Mouse (Mus musculus) kidney, embryonic 16.5 days (tissue): ENCODE results near the gene Gabarapl2. TPM values are rescaled to one million over a fixed set of nuclear protein-coding genes. Genes with fewer than 3 reads are reported as not detected.

Source experiments
- ATAC-seq: fragments of 200-750 bp; cut with Nextera tagmentation; 2 replicates; pipeline ENCODE4 v1.8.0; 2017; ENCODE audit warnings: moderate TSS enrichment; ENCODE audit not compliant: low FRiP score, low TSS enrichment
- H3K27ac ChIP-seq: fragments of 300-500 bp; sonication (generic); 2 replicates; pipeline ENCODE4 v1.5.1; 2014; ENCODE audit warnings: low read length
- H3K27me3 ChIP-seq: fragments of 300-500 bp; sonication (generic); 2 replicates; pipeline ENCODE4 v1.6.1; 2014; ENCODE audit warnings: low read length, control low read depth, mixed read lengths; ENCODE audit not compliant: insufficient read depth
- H3K36me3 ChIP-seq: fragments of 300-500 bp; sonication (generic); 2 replicates; pipeline ENCODE4 v1.6.1; 2014; ENCODE audit warnings: low read length, control low read depth, mixed read lengths; ENCODE audit not compliant: insufficient read depth
- H3K4me1 ChIP-seq: fragments of 300-500 bp; sonication (generic); 2 replicates; pipeline ENCODE4 v1.6.1; 2014; ENCODE audit warnings: low read length, control low read depth, mixed read lengths; ENCODE audit not compliant: insufficient read depth
- H3K4me2 ChIP-seq: fragments of 300-500 bp; sonication (generic); replicated peaks from 2 replicates; pipeline ENCODE4 v1.6.1; 2014; ENCODE audit warnings: low read depth, low read length
- H3K4me3 ChIP-seq: fragments of 300-500 bp; sonication (generic); 2 replicates; pipeline ENCODE4 v1.5.1; 2014; ENCODE audit warnings: mild to moderate bottlenecking, low read length
- H3K9ac ChIP-seq: fragments of 300-500 bp; sonication (generic); replicated peaks from 2 replicates; pipeline ENCODE4 v1.6.1; 2014; ENCODE audit warnings: low read length
- H3K9me3 ChIP-seq: fragments of 300-500 bp; sonication (generic); 2 replicates; pipeline ENCODE4 v1.6.1; 2016; ENCODE audit warnings: low read length, control low read depth
- WGBS: fragments of 180-500 bp; shearing (Covaris S2); extraction: QIAGEN DNeasy Blood & Tissue Kit; methylation state at CpG from one replicate; pipeline ENCODE4 v1.1.7; 2014; 5-methylcytosine and 5-hydroxymethylcytosine counted together
- polyA plus RNA-seq: library from polyadenylated mRNA; unstranded; fragments of >200 nt; fragmentation: Nextera tagmentation; extraction: Ambion mirVana; gene quantifications from 2 replicates; pipeline ENCODE4 v1.2.1, GENCODE M21; 2015

Gabarapl2 gene
- polyA plus RNA-seq, 1 experiment from 2014 or later, result 202 TPM

DNA sequence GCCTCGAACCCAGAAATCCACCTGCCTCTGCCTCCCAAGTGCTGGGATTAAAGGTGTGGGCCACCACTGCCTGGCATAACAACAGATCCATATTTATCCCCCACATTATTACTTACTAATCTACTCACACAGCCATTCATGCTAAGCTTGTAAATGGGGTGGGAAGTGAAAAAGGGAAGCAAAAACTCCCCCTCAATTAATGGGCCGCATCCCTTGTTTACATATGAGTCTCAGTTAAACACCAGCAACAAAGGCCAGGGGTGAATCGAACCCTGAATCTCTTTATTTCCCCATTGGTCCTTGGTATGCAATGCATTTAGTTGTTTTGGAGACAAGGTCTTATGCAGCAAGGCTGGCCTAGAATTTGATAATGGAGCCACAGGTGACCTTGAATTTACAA, 10.3 kb downstream of the Gabarapl2 start:
- H3K36me3 ChIP-seq, result peaks cover 44% of the 10 kb centered on the region
- no peak for ATAC-seq

DNA sequence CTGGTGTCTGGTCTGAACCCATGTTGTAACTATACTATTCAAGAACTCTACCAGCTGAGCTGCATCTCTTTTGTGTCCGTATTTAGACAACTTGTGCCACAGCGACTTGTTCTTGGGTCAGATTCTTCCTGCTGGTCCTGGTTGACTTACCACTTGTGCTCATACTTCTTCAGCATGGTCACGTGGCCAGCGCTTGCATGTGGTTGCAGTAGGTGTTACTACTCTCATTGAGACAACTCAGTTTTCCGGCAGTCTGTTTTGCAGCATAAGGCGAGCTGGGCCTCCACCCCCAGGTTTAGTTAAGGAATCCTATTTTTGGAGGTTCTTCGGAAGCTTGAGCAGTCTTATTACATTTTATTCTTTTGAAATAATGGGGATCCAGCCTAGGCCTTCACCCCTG, 10.8 kb downstream of the Gabarapl2 start:
- no peak overlapping the region for H3K4me2 ChIP-seq
- H3K36me3 ChIP-seq, result peaks cover 46% of the 10 kb centered on the region
- H3K4me3 ChIP-seq, result no peak overlapping the region
- no peaks in the 10 kb centered on the region for H3K9me3 ChIP-seq
- ATAC-seq, result no peak
- no peak overlapping the region for H3K9ac ChIP-seq
- 92% methylated on average over 7 of the region's 7 CpGs for WGBS
- H3K4me1 ChIP-seq, result no peaks in the 10 kb centered on the region
- no peaks in the 10 kb centered on the region for H3K27me3 ChIP-seq
- no peak overlapping the region for H3K27ac ChIP-seq

More for the DNA sequence above, 10.3 kb downstream of the Gabarapl2 start:
- WGBS, result 80% methylated on average over 3 of the region's 3 CpGs
- Histone ChIP-seq H3K27me3 (no peaks in the 10 kb centered on the region), H3K9me3 (no peaks in the 10 kb centered on the region), H3K4me2 (no peak overlapping the region), H3K9ac (no peak overlapping the region), H3K4me3 (no peak overlapping the region), H3K27ac (no peak overlapping the region), H3K4me1 (no peaks in the 10 kb centered on the region)

DNA sequence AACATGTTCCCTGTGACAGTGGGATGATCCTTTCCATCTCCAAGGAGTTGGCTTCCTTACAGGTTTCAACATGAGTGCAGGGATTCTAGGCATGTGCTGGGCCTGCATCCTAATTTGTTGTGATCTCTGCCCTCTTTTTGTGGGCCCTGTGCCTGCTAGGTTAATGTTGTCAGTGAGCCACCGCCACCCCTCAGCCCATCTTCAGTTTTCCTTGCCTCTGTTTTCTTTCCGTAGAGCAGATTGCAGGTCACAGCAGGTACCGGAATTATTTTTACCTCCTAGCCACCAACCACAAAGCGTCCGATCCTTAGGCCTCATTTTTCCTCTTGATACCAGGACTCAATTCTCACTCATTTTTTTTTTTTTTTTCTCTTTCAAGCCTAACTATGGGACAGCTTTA, 11.4 kb downstream of the Gabarapl2 start:
- 93% methylated on average over 5 of the region's 5 CpGs for WGBS
- H3K36me3 ChIP-seq, result peaks cover 51% of the 10 kb centered on the region
- no peak overlapping the region for H3K4me3 ChIP-seq
- H3K9me3 ChIP-seq, result no peaks in the 10 kb centered on the region
- H3K27ac ChIP-seq, result no peak overlapping the region
- H3K27me3 ChIP-seq, result no peaks in the 10 kb centered on the region
- H3K4me1 ChIP-seq, result no peaks in the 10 kb centered on the region
- no peak overlapping the region for H3K9ac ChIP-seq
- ATAC-seq, result no peak
- no peak overlapping the region for H3K4me2 ChIP-seq

DNA sequence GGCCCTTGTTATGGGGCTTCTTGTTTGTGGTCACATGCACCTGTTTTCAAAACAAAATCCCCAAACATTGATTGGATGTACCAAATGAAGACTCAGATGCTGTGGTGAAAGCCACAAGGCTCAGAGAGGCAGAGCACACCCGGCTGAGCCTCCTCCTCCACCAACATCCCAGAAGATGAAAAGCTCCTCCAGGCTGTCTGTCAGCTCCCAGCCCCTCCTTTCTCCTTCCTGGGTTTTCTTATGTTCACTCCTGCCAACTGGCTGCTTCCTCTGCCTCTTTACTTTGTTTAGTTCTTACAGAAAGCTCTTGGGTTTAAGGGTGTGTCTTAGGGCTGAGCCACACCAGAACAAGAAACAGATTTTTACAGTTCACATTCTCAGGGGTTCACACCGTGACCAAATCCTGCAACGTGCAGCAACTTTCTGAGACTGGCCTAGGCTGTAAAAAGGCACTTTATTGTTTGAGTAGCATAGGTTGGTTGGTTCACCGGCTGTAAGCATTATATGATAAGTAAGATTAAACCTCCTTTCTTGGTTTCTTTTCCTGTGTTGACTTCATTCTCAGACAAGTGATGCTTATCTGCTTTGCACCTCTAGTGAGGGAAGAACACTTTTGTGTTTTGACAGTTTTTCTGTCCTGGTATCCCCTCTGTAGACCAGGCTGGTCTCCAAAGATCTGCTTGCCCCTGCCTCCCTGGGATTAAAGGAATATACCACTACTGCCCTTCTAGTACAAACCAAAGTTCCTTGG, 14.5 kb downstream of the Gabarapl2 start:
- H3K9ac ChIP-seq, result no peak overlapping the region
- no peak overlapping the region for H3K4me3 ChIP-seq
- ATAC-seq, result no peak
- H3K27me3 ChIP-seq, result no peaks in the 10 kb centered on the region
- no peaks in the 10 kb centered on the region for H3K9me3 ChIP-seq
- H3K27ac ChIP-seq, result no peak overlapping the region
- no peaks in the 10 kb centered on the region for H3K4me1 ChIP-seq
- no peak overlapping the region for H3K4me2 ChIP-seq
- H3K36me3 ChIP-seq, result peaks cover 48% of the 10 kb centered on the region
- 81% methylated on average over 4 of the region's 4 CpGs for WGBS

DNA sequence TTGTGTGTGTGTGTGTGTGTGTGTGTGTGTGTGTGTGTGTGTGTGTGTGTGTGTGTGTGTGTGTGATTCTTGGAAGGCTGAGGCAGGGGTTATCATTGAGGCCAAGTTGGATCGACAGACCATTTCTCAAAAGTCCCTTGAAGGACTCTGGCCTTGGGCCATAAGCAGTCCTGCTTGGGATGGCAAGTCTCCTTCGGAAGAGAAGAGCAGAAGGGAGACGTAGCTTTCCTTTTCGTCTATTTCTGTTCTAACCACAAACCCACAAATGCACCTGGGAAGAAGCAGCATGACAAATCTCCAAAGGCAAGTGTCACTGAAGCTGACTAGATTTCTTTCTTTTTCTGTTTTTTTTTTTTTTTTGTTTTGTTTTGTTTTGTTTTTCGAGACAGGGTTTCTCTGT, 15.4 kb downstream of the Gabarapl2 start:
- H3K36me3 ChIP-seq, result peaks cover 48% of the 10 kb centered on the region
- H3K9me3 ChIP-seq, result no peaks in the 10 kb centered on the region
- H3K27ac ChIP-seq, result no peak overlapping the region
- 84% methylated on average over 5 of the region's 5 CpGs for WGBS
- H3K27me3 ChIP-seq, result no peaks in the 10 kb centered on the region
- no peak overlapping the region for H3K4me2 ChIP-seq
- no peak overlapping the region for H3K9ac ChIP-seq
- H3K4me3 ChIP-seq, result no peak overlapping the region
- H3K4me1 ChIP-seq, result no peaks in the 10 kb centered on the region
- no peak for ATAC-seq

DNA sequence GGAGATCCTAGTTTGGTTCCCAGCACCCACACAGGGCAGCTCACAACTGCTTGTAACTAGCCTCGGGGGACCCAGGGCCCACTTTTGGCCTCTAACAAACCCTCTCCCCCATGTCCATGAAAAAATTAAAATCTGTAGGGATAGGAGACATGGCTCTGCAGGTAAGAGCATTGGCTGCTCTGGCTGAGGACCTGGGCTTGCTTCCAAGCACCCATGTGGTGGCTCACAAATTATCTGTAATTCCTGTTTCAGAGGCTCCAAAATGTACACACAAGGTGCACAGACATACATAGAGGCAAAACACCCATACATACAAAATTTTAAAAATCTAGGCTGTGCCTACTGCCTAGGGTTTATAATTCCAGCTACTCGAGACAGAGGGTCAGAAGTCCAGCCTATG, 16.7 kb downstream of the Gabarapl2 start:
- H3K27ac ChIP-seq, result no peak overlapping the region
- H3K9ac ChIP-seq, result no peak overlapping the region
- no peak for ATAC-seq
- H3K4me2 ChIP-seq, result no peak overlapping the region
- no peaks in the 10 kb centered on the region for H3K9me3 ChIP-seq
- WGBS, result 93% methylated on average over 2 of the region's 2 CpGs
- H3K36me3 ChIP-seq, result peaks cover 44% of the 10 kb centered on the region
- H3K27me3 ChIP-seq, result no peaks in the 10 kb centered on the region
- no peaks in the 10 kb centered on the region for H3K4me1 ChIP-seq
- no peak overlapping the region for H3K4me3 ChIP-seq

DNA sequence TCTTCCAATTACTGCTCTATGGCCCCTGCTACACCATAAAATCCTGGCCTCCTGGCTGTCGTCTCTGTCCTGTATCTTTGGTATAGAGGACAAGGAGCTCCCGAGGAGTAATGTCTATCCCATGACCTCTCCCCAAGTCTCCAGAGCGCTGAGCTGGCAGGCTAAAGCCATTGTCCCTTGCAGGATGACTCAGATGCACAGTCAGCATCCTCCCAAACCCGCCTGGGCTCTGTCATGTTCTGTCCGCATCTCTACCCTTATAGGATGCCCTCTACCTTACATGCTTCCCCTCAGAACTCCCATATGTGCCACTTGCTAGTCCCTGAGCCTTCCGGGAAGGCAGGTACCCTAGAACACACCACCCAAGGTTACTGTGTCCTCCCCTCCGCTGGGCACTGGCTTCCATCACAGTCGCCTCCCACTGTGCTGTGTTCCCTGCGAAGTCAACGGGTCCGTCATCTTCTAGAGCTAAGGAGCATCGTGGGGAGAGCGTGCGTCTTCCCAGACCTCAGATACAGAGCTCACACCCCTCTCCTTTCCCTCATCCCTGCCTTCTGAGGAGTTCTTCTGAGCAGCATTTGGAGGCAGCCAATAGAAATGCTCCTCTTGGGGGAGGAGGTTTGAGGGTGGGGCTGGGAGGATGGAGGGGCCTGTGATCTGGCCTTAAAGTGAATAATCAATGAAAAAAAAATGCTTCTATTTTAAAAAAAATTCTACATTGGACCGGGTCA, 20.3 kb downstream of the Gabarapl2 start:
- Histone ChIP-seq H3K9me3 (no peaks in the 10 kb centered on the region), H3K36me3 (peaks cover 20% of the 10 kb centered on the region), H3K4me2 (no peak overlapping the region), H3K27me3 (no peaks in the 10 kb centered on the region), H3K9ac (no peak overlapping the region), H3K27ac (no peak overlapping the region), H3K4me3 (no peak overlapping the region), H3K4me1 (no peaks in the 10 kb centered on the region)
- no peak for ATAC-seq
- 71% methylated on average over 15 of the region's 15 CpGs for WGBS

DNA sequence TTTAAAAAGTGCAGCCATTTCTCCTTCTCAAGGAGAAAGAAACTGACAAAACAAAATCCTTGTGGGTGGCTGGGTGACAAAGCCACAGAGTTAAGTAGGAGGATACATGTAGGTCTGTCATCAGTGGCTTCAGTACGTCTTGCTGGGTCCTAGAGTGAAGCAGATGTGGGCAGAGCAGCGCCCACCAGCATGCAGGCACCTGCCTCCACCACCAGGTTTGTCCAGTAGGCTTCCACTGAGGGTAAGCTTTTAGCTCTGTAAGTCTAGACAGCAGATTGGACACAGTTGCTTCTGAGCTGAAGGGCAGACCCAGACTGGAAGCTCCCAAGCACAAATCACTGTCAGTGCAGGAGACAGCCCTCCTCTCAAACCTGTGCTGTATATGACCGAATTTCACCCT, 20.8 kb downstream of the Gabarapl2 start:
- ATAC-seq, result no peak

DNA sequence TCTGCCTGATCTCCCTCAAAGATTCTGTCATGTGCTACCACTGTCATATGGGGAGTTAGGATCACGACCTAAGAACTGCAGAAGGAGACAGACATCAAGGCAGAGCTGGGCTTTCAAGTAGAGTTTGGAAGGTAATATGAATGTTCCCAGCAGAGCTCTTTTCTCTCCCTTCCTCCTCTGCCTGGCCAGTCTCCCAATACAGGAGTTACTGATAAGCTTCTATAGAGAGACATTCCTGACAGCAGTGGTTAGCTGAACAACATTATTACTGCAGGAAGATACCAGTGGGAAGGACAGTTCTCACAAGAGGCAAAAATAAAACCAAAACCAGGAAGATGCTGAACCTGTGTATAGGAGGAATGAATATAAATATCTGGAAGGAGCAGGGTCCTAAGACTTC, 22.1 kb downstream of the Gabarapl2 start:
- WGBS, result 84% methylated on average over 1 of the region's 1 CpGs
- peaks cover 7% of the 10 kb centered on the region; the same call in 1 of the 2 replicates for H3K36me3 ChIP-seq
- no peaks in the 10 kb centered on the region for H3K9me3 ChIP-seq
- H3K4me3 ChIP-seq, result no peak overlapping the region
- no peak overlapping the region for H3K9ac ChIP-seq
- H3K4me2 ChIP-seq, result no peak overlapping the region
- H3K4me1 ChIP-seq, result no peaks in the 10 kb centered on the region
- no peak overlapping the region for H3K27ac ChIP-seq
- ATAC-seq, result no peak
- H3K27me3 ChIP-seq, result no peaks in the 10 kb centered on the region

More for the DNA sequence above, 20.8 kb downstream of the Gabarapl2 start:
- peaks cover 18% of the 10 kb centered on the region for H3K36me3 ChIP-seq
- H3K4me3 ChIP-seq, result no peak overlapping the region
- no peaks in the 10 kb centered on the region for H3K4me1 ChIP-seq
- no peaks in the 10 kb centered on the region for H3K9me3 ChIP-seq
- WGBS, result 84% methylated on average over 3 of the region's 3 CpGs
- H3K27me3 ChIP-seq, result no peaks in the 10 kb centered on the region
- H3K9ac ChIP-seq, result no peak overlapping the region
- no peak overlapping the region for H3K4me2 ChIP-seq
- no peak overlapping the region for H3K27ac ChIP-seq

DNA sequence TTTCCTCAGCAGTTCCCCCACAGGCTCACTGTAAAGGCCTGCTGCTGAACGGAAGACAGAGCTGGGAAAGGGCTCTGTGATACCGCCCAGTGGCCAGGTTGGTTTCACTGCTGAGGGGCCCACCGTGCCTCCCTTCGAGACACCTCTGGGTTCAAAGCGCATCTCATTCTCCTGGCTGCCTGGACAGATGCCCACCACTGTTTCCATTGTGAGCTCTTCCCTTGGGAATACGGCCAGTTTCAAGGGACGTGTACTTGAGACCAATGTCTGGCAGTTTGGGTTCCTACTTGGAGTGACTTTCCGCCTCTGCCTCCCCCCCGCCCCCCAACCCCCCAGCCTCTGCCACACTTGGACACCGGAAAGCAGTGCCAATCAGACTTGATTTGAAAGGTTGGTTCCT, 22.6 kb downstream of the Gabarapl2 start:
- Histone ChIP-seq H3K9me3 (no peaks in the 10 kb centered on the region), H3K36me3 (peaks cover 4% of the 10 kb centered on the region; the same call in 1 of the 2 replicates), H3K9ac (no peak overlapping the region), H3K27me3 (no peaks in the 10 kb centered on the region), H3K4me2 (no peak overlapping the region), H3K27ac (no peak overlapping the region), H3K4me3 (no peak overlapping the region), H3K4me1 (no peaks in the 10 kb centered on the region)
- no peak for ATAC-seq
- WGBS, result 80% methylated on average over 10 of the region's 10 CpGs
